In the genomic region with DNA sequence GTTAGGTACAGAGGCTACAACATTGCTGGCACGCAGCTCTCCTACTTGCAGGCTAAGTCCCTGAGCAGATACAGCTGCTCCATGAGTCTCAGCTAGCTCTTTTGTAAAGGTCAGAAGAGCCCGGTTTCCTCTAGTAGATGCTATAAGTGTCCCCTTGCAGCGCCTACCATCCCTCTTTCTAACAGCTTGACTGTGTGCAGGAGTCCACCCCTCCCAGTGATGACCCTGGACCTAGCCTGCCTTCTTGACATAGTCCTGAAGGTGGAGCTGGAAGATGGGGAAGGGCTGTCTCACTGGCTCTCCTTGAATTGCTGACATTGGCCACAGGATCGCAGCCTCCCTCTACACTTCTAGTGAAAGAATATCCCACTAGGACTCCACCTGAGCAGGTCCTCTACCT, we compare ENCODE assay signal across 25 mouse cellular contexts. TPM values are rescaled to one million over a fixed set of nuclear protein-coding genes. Genes with fewer than 3 reads are reported as not detected.
DNase-seq lines count a peak whose midpoint lies in the region; ATAC-seq and TF ChIP-seq lines count a peak whose summit lies in the region.
"Had no signal": no experiment of that assay in that cellular context is flagged by ENCODE, and none has a peak within 500 bp of the region (broad histone marks: within the 10 kb centered on the region; RNA-seq: fewer than 3 reads in every experiment).

No protein-coding gene starts in this region.

- no peak for DNase-seq in forebrain, embryonic 10.5 days (ENCODE audit: extremely low spot score, low spot score)
- DNase-seq in liver, postnatal 0 days = no peak
- DNase-seq in stomach, postnatal 0 days (ENCODE audit: low spot score) = no peak
- no peak for DNase-seq in cerebellum, adult 9-11 months
- DNase-seq: adrenal gland, postnatal 36 days; cerebellum, adult 9-10 months; gastrocnemius, postnatal 10 days; kidney, adult 2 months; kidney, postnatal 14 days; lung, adult 18-20 months; thymus, adult 2 months; thymus, postnatal 4 days had no signal

- H3K4me2 ChIP-seq in forebrain, embryonic 13.5 days = no peak overlapping the region
- H3K4me2 ChIP-seq in liver, embryonic 12.5 days = no peak overlapping the region
- no peak overlapping the region for H3K4me2 ChIP-seq in liver, postnatal 0 days (ENCODE audit: low read depth, low read length)
- no peak overlapping the region for H3K4me2 ChIP-seq in midbrain, embryonic 12.5 days (replicated peaks)
- no peak overlapping the region for H3K4me2 ChIP-seq in stomach, postnatal 0 days (replicated peaks; ENCODE audit: low read depth)

- H3K9me3 ChIP-seq in forebrain, embryonic 13.5 days (replicated peaks) = no peaks in the 10 kb centered on the region
- H3K9me3 ChIP-seq in forebrain, embryonic 10.5 days = no peaks in the 10 kb centered on the region
- H3K9me3 ChIP-seq in liver, embryonic 12.5 days (replicated peaks) = no peaks in the 10 kb centered on the region
- H3K9me3 ChIP-seq in liver, postnatal 0 days (ENCODE audit: low read length) = no peaks in the 10 kb centered on the region
- no peaks in the 10 kb centered on the region for H3K9me3 ChIP-seq in midbrain, embryonic 12.5 days
- H3K9me3 ChIP-seq in stomach, postnatal 0 days (ENCODE audit: control insufficient read depth, low read length) = no peaks in the 10 kb centered on the region
- H3K9me3 ChIP-seq: embryonic facial prominence, embryonic 12.5 days; forebrain, embryonic 15.5 days; neural tube, embryonic 12.5 days had no signal

- H3K4me3 ChIP-seq in forebrain, embryonic 13.5 days = no peak overlapping the region
- H3K4me3 ChIP-seq in forebrain, embryonic 10.5 days = no peak overlapping the region
- no peak overlapping the region for H3K4me3 ChIP-seq in liver, embryonic 12.5 days
- H3K4me3 ChIP-seq in liver, postnatal 0 days (ENCODE audit: low read depth, low read length) = no peak overlapping the region
- no peak overlapping the region for H3K4me3 ChIP-seq in midbrain, embryonic 12.5 days
- H3K4me3 ChIP-seq in stomach, postnatal 0 days (ENCODE audit: low read depth, low read length) = no peak overlapping the region
- H3K4me3 ChIP-seq: embryonic facial prominence, embryonic 12.5 days; erythroblast, embryonic 14.5 days; forebrain, embryonic 15.5 days; neural tube, embryonic 12.5 days had no signal

- TF ChIP-seq CTCF in liver, postnatal 0 days (IDR thresholded peaks at IDR 0.05; ENCODE audit: low read depth) = no peak
- peak; percentile 14; the same call in 1 of the 2 replicates for TF ChIP-seq CTCF in stomach, postnatal 0 days (IDR thresholded peaks at IDR 0.05; ENCODE audit: low read depth)

- peaks cover 83% of the 10 kb centered on the region for H3K27me3 ChIP-seq in forebrain, embryonic 13.5 days
- H3K27me3 ChIP-seq in forebrain, embryonic 10.5 days (ENCODE audit: poor library complexity, severe bottlenecking) = peaks cover 87% of the 10 kb centered on the region
- H3K27me3 ChIP-seq in liver, embryonic 12.5 days (replicated peaks) = peaks cover 11% of the 10 kb centered on the region; the same call in 1 of the 2 replicates
- H3K27me3 ChIP-seq in liver, postnatal 0 days (ENCODE audit: insufficient read depth, low read length) = no peaks in the 10 kb centered on the region
- H3K27me3 ChIP-seq in midbrain, embryonic 12.5 days = peaks cover 81% of the 10 kb centered on the region
- no peaks in the 10 kb centered on the region; the same call in 1 of the 2 replicates for H3K27me3 ChIP-seq in stomach, postnatal 0 days (ENCODE audit: control insufficient read depth, insufficient read depth, low read length)

- WGBS in forebrain, embryonic 13.5 days = 82% methylated on average over 4 of the region's 4 CpGs
- WGBS in forebrain, embryonic 10.5 days = 78% methylated on average over 4 of the region's 4 CpGs
- WGBS in liver, embryonic 12.5 days (ENCODE audit: insufficient replicate concordance) = 68% methylated on average over 4 of the region's 4 CpGs
- 80% methylated on average over 4 of the region's 4 CpGs for WGBS in liver, postnatal 0 days (ENCODE audit: insufficient replicate concordance)
- WGBS in midbrain, embryonic 12.5 days = 79% methylated on average over 4 of the region's 4 CpGs
- 78% methylated on average over 4 of the region's 4 CpGs for WGBS in stomach, postnatal 0 days

- no peak for TF ChIP-seq EP300 in liver, postnatal 0 days (IDR thresholded peaks at IDR 0.05; ENCODE audit: low read depth)
- TF ChIP-seq EP300 in stomach, postnatal 0 days (optimal IDR thresholded peaks at IDR 0.05) = no peak

- no peaks in the 10 kb centered on the region for H3K4me1 ChIP-seq in forebrain, embryonic 13.5 days
- peaks cover 5% of the 10 kb centered on the region for H3K4me1 ChIP-seq in forebrain, embryonic 10.5 days
- H3K4me1 ChIP-seq in liver, embryonic 12.5 days = no peaks in the 10 kb centered on the region
- H3K4me1 ChIP-seq in liver, postnatal 0 days (ENCODE audit: insufficient read depth) = no peaks in the 10 kb centered on the region
- no peaks in the 10 kb centered on the region for H3K4me1 ChIP-seq in midbrain, embryonic 12.5 days
- no peaks in the 10 kb centered on the region for H3K4me1 ChIP-seq in stomach, postnatal 0 days (replicated peaks; ENCODE audit: control insufficient read depth, insufficient read depth)
- H3K4me1 ChIP-seq: embryonic facial prominence, embryonic 12.5 days; forebrain, embryonic 15.5 days; neural tube, embryonic 12.5 days had no signal

- H3K9ac ChIP-seq in forebrain, embryonic 13.5 days = no peak overlapping the region
- H3K9ac ChIP-seq in liver, embryonic 12.5 days = no peak overlapping the region
- no peak overlapping the region for H3K9ac ChIP-seq in liver, postnatal 0 days (replicated peaks)
- H3K9ac ChIP-seq in midbrain, embryonic 12.5 days (replicated peaks) = no peak overlapping the region
- H3K9ac ChIP-seq in stomach, postnatal 0 days (ENCODE audit: low read length) = no peak overlapping the region
- H3K9ac ChIP-seq: embryonic facial prominence, embryonic 12.5 days; forebrain, embryonic 15.5 days; neural tube, embryonic 12.5 days had no signal

- H3K27ac ChIP-seq in forebrain, embryonic 13.5 days = no peak overlapping the region
- H3K27ac ChIP-seq in forebrain, embryonic 10.5 days = no peak overlapping the region
- H3K27ac ChIP-seq in liver, embryonic 12.5 days = no peak overlapping the region
- H3K27ac ChIP-seq in liver, postnatal 0 days (ENCODE audit: low read depth) = no peak overlapping the region
- H3K27ac ChIP-seq in midbrain, embryonic 12.5 days (replicated peaks) = no peak overlapping the region
- no peak overlapping the region for H3K27ac ChIP-seq in stomach, postnatal 0 days (replicated peaks)
- H3K27ac ChIP-seq: embryonic facial prominence, embryonic 12.5 days; forebrain, embryonic 15.5 days; neural tube, embryonic 12.5 days had no signal

- H3K36me3 ChIP-seq in forebrain, embryonic 13.5 days (ENCODE audit: poor library complexity, severe bottlenecking) = no peaks in the 10 kb centered on the region
- no peaks in the 10 kb centered on the region for H3K36me3 ChIP-seq in forebrain, embryonic 10.5 days (replicated peaks)
- H3K36me3 ChIP-seq in liver, embryonic 12.5 days = no peaks in the 10 kb centered on the region
- H3K36me3 ChIP-seq in liver, postnatal 0 days (replicated peaks; ENCODE audit: insufficient read depth, low read length) = no peaks in the 10 kb centered on the region
- H3K36me3 ChIP-seq in midbrain, embryonic 12.5 days = no peaks in the 10 kb centered on the region
- H3K36me3 ChIP-seq in stomach, postnatal 0 days (ENCODE audit: control insufficient read depth, insufficient read depth, low read length) = no peaks in the 10 kb centered on the region
- H3K36me3 ChIP-seq: embryonic facial prominence, embryonic 12.5 days; forebrain, embryonic 15.5 days; neural tube, embryonic 12.5 days had no signal

- ATAC-seq in forebrain, embryonic 13.5 days = peak; percentile 17; the same call in 1 of the 2 replicates
- ATAC-seq in liver, embryonic 12.5 days = 0 out of 2 replicates have a peak, but pooled peaks have one; percentile 8
- no peak for ATAC-seq in liver, postnatal 0 days
- 0 out of 2 replicates have a peak, but pooled peaks have one; percentile 44 for ATAC-seq in midbrain, embryonic 12.5 days (ENCODE audit: low FRiP score, low read depth)
- ATAC-seq in stomach, postnatal 0 days (ENCODE audit: low FRiP score, low TSS enrichment) = no peak

RNA-seq across cellular contexts. Expression of a gene that starts 19.6 kb away (rescaled TPM):
- 7.5 and 10.9 TPM in 2 replicates for polyA plus RNA-seq in forebrain, embryonic 13.5 days (2015; fragmentation: Nextera tagmentation; extraction: Ambion mirVana)
- polyA plus RNA-seq in forebrain, embryonic 10.5 days (2016; fragmentation: Nextera tagmentation; extraction: Ambion mirVana) = 14.1 and 15.2 TPM in 2 replicates
- polyA plus RNA-seq in liver, embryonic 12.5 days (2016; fragmentation: Nextera tagmentation; extraction: Ambion mirVana) = 0.08 TPM in 1 of 2 replicates, not detected in the other
- not detected in 2 replicates for polyA plus RNA-seq in liver, postnatal 0 days (2015; fragmentation: Nextera tagmentation; extraction: Ambion mirVana)
- 176 and 184 TPM in 2 replicates for polyA plus RNA-seq in midbrain, embryonic 12.5 days (2016; fragmentation: Nextera tagmentation; extraction: Ambion mirVana)
- polyA plus RNA-seq in stomach, postnatal 0 days (2015; fragmentation: Nextera tagmentation; extraction: Ambion mirVana) = not detected in 2 replicates
- polyA plus RNA-seq: CD4-positive, CD25-positive, alpha-beta regulatory T cell, adult 4 months; erythroblast, embryonic 14.5 days; heart, embryonic 11.5 days; heart, postnatal 0 days; kidney, adult 2 months; limb, embryonic 11.5 days; liver, adult 2 months; small intestine, adult 2 months had no signal

Comparison
In these comparisons a context has a peak if more than half of its experiments do, and no peak if none do; other contexts are left out.
1. ATAC-seq: peak in forebrain, embryonic 13.5 days (single experiment), liver, embryonic 12.5 days (single experiment) and midbrain, embryonic 12.5 days (single experiment); none in liver, postnatal 0 days (single experiment) and stomach, postnatal 0 days (single experiment).
2. RNA of a gene that starts 19.6 kb away (polyA plus RNA-seq): 176 to 184 TPM in midbrain, embryonic 12.5 days; 14.1 to 15.2 TPM in forebrain, embryonic 10.5 days, 7.5 to 10.9 TPM in forebrain, embryonic 13.5 days, 0.08 TPM in liver, embryonic 12.5 days, not detected in liver, postnatal 0 days and not detected in stomach, postnatal 0 days; every median in the first group is over 10 times any median in the second.